Mouse (Mus musculus): ENCODE measurements around the gene Ccdc171. TPM values are rescaled to one million over a fixed set of nuclear protein-coding genes. Genes with fewer than 3 reads are reported as not detected.

The Ccdc171 gene
- polyA plus RNA-seq, 1 experiment, result 9.2 TPM

DNA sequence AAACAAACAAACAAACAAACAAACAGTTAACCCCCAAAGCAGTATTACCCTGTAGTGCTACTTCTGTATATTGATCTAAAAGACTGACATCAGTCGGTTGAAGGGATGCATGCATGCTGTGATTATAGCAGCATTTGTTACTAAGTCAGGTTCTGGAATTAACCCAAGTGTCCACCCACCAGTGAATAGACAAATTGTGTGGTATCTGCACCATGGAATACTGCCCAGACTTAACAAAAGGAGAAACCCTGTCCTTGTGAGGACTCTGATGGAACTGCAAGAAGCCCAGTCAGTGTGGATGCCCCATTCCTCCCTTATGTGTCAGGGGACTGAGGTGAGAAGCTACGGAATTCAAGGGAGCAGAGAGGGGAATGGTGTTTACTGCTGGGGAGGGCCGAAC is 336.4 kb downstream of the Ccdc171 start:
- no peak overlapping the region for H3K27ac ChIP-seq (ENCODE audit: insufficient read depth, low read length)
- H3K27me3 ChIP-seq (ENCODE audit: control insufficient read depth, insufficient read depth, low read length, poor library complexity, severe bottlenecking), result no peaks in the 10 kb centered on the region
- no peak for TF ChIP-seq EP300 (IDR thresholded peaks at IDR 0.05; ENCODE audit: insufficient read depth, low read depth, low read length)
- TF ChIP-seq POLR2A (IDR thresholded peaks at IDR 0.05; ENCODE audit: insufficient read depth, low read length), result no peak
- TF ChIP-seq CTCF (IDR thresholded peaks at IDR 0.05; ENCODE audit: low read depth, low read length), result no peak
- no peak overlapping the region for H3K4me3 ChIP-seq (ENCODE audit: low read depth, low read length)
- no peak overlapping the region for H3K9ac ChIP-seq (ENCODE audit: low read depth, poor library complexity, severe bottlenecking)
- no peaks in the 10 kb centered on the region for H3K4me1 ChIP-seq (ENCODE audit: control insufficient read depth, insufficient read depth, low read length)
- H3K36me3 ChIP-seq (ENCODE audit: control insufficient read depth, insufficient read depth, low read length, poor library complexity, severe bottlenecking), result no peaks in the 10 kb centered on the region
- H3K9me3 ChIP-seq (replicated peaks; ENCODE audit: control insufficient read depth, insufficient read depth, low read length, poor library complexity, severe bottlenecking), result no peaks in the 10 kb centered on the region

DNA sequence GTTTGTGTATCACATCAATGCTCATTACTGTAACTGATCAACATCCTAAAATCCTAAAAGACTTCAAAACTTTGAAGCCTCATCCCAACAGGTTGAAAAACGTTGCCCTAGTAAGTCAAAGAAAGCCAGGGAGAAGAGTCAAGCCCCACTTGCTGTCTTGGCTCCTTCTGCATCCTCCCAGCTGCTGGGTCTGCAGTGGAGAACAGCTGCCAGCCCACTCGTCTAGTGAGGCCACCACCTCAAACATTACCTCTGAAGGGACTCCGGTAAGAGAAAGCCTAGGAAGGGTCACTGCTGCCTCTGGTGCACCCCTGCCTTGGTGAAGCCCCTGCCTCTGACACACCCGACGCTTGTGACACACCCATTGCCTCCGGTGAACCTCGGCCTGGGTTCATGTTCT is 336.9 kb downstream of the Ccdc171 start:
- H3K27me3 ChIP-seq (ENCODE audit: control insufficient read depth, insufficient read depth, low read length, poor library complexity, severe bottlenecking), result no peaks in the 10 kb centered on the region
- no peaks in the 10 kb centered on the region for H3K4me1 ChIP-seq (ENCODE audit: control insufficient read depth, insufficient read depth, low read length)
- no peak overlapping the region for H3K9ac ChIP-seq (ENCODE audit: low read depth, poor library complexity, severe bottlenecking)
- no peak overlapping the region for H3K4me3 ChIP-seq (ENCODE audit: low read depth, low read length)
- TF ChIP-seq POLR2A (IDR thresholded peaks at IDR 0.05; ENCODE audit: insufficient read depth, low read length), result no peak
- TF ChIP-seq CTCF (IDR thresholded peaks at IDR 0.05; ENCODE audit: low read depth, low read length), result no peak
- TF ChIP-seq EP300 (IDR thresholded peaks at IDR 0.05; ENCODE audit: insufficient read depth, low read depth, low read length), result no peak
- no peaks in the 10 kb centered on the region for H3K36me3 ChIP-seq (ENCODE audit: control insufficient read depth, insufficient read depth, low read length, poor library complexity, severe bottlenecking)
- no peak overlapping the region for H3K27ac ChIP-seq (ENCODE audit: insufficient read depth, low read length)
- H3K9me3 ChIP-seq (replicated peaks; ENCODE audit: control insufficient read depth, insufficient read depth, low read length, poor library complexity, severe bottlenecking), result no peaks in the 10 kb centered on the region

DNA sequence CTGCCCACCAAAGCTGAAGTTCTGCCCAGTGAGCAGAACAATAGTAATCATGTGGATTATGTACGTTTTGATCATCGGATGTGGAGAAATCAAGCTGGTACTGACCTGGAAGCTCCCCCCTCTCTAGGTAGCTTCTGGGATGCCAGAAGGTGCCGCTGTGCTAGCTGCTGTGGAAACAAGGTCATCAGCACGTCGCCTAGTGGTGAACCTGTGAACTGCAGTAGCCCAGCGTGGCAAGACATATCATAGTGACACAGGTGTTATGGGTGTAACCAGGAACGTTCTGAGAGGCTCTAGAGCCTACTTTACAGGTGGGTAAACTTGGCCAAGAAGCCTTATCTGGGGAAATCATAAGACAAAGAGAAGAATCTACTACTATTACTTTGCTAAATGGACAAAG is 351.3 kb downstream of the Ccdc171 start:
- peak; percentile 84 for TF ChIP-seq CTCF (IDR thresholded peaks at IDR 0.05; ENCODE audit: low read depth, low read length)
- no peak for TF ChIP-seq EP300 (IDR thresholded peaks at IDR 0.05; ENCODE audit: insufficient read depth, low read depth, low read length)

DNA sequence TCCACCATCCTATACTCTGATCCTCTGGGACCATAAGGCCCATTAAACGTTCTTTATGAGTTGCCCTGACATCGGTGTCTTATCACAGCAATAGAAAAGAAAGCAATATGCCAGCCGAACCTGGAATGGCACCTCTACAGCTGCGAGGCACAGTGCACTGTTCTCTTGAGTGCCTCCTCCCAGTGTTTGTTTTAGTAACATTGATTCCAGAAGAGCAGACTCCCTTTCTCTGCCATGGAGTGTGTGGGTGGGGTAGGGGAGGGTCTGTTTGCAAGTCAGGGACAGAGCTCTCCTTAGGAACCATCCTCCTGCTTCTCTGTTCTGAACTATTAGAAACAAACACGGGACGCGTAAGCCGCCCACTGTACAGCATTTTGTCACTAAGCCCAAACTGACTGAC is 352.9 kb downstream of the Ccdc171 start:
- Histone ChIP-seq H3K9me3 (replicated peaks; ENCODE audit: control insufficient read depth, insufficient read depth, low read length, poor library complexity, severe bottlenecking) (no peaks in the 10 kb centered on the region), H3K27me3 (ENCODE audit: control insufficient read depth, insufficient read depth, low read length, poor library complexity, severe bottlenecking) (no peaks in the 10 kb centered on the region), H3K4me1 (ENCODE audit: control insufficient read depth, insufficient read depth, low read length) (peaks cover 6% of the 10 kb centered on the region), H3K4me3 (ENCODE audit: low read depth, low read length) (no peak overlapping the region), H3K9ac (ENCODE audit: low read depth, poor library complexity, severe bottlenecking) (no peak overlapping the region), H3K27ac (ENCODE audit: insufficient read depth, low read length) (no peak overlapping the region), H3K36me3 (ENCODE audit: control insufficient read depth, insufficient read depth, low read length, poor library complexity, severe bottlenecking) (no peaks in the 10 kb centered on the region)
- TF ChIP-seq CTCF (IDR thresholded peaks at IDR 0.05; ENCODE audit: low read depth, low read length) (no peak), EP300 (IDR thresholded peaks at IDR 0.05; ENCODE audit: insufficient read depth, low read depth, low read length) (no peak), POLR2A (IDR thresholded peaks at IDR 0.05; ENCODE audit: insufficient read depth, low read length) (no peak)

More for the DNA sequence above, 351.3 kb downstream of the Ccdc171 start:
- no peaks in the 10 kb centered on the region for H3K36me3 ChIP-seq (ENCODE audit: control insufficient read depth, insufficient read depth, low read length, poor library complexity, severe bottlenecking)
- no peaks in the 10 kb centered on the region for H3K9me3 ChIP-seq (replicated peaks; ENCODE audit: control insufficient read depth, insufficient read depth, low read length, poor library complexity, severe bottlenecking)
- H3K27ac ChIP-seq (ENCODE audit: insufficient read depth, low read length), result no peak overlapping the region
- H3K4me3 ChIP-seq (ENCODE audit: low read depth, low read length), result no peak overlapping the region
- no peaks in the 10 kb centered on the region for H3K27me3 ChIP-seq (ENCODE audit: control insufficient read depth, insufficient read depth, low read length, poor library complexity, severe bottlenecking)
- no peak overlapping the region for H3K9ac ChIP-seq (ENCODE audit: low read depth, poor library complexity, severe bottlenecking)
- H3K4me1 ChIP-seq (ENCODE audit: control insufficient read depth, insufficient read depth, low read length), result peaks cover 3% of the 10 kb centered on the region

DNA sequence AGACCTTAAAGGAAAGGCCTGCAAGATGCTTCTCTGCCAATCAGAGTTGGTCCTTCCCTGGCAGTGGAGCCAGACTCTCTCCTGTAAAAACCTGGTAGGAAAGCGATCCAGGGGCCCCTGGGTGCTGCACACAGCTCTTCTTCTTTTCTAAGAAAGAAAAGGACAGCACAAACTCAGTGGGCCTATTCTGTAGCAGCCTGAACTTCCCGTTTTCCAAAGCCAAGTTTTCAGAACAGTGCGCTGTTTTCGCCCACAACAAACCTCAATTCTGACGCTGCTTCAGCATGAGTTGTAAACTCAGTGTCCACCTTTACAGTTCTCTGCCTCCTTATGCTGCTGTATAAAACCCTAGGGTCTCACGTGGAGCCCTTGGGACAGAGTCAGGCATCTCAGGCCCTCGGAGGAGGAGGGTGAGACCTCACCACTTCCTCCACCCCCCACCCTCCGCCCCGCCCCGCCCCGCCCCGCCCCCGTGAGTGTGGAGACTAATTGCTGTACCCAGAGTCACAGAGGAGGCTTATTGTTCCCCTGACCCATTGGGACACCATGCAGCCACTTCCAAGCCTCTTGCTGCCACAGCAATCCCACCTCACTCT is 363.2 kb downstream of the Ccdc171 start:
- Histone ChIP-seq H3K9me3 (replicated peaks; ENCODE audit: control insufficient read depth, insufficient read depth, low read length, poor library complexity, severe bottlenecking) (no peaks in the 10 kb centered on the region), H3K36me3 (ENCODE audit: control insufficient read depth, insufficient read depth, low read length, poor library complexity, severe bottlenecking) (no peaks in the 10 kb centered on the region), H3K27me3 (ENCODE audit: control insufficient read depth, insufficient read depth, low read length, poor library complexity, severe bottlenecking) (peaks cover 2% of the 10 kb centered on the region; the same call in 1 of the 2 replicates), H3K4me3 (ENCODE audit: low read depth, low read length) (no peak overlapping the region), H3K9ac (ENCODE audit: low read depth, poor library complexity, severe bottlenecking) (no peak overlapping the region), H3K4me1 (ENCODE audit: control insufficient read depth, insufficient read depth, low read length) (no peaks in the 10 kb centered on the region), H3K27ac (ENCODE audit: insufficient read depth, low read length) (no peak overlapping the region)
- TF ChIP-seq POLR2A (IDR thresholded peaks at IDR 0.05; ENCODE audit: insufficient read depth, low read length) (no peak), EP300 (IDR thresholded peaks at IDR 0.05; ENCODE audit: insufficient read depth, low read depth, low read length) (no peak), CTCF (IDR thresholded peaks at IDR 0.05; ENCODE audit: low read depth, low read length) (no peak)

DNA sequence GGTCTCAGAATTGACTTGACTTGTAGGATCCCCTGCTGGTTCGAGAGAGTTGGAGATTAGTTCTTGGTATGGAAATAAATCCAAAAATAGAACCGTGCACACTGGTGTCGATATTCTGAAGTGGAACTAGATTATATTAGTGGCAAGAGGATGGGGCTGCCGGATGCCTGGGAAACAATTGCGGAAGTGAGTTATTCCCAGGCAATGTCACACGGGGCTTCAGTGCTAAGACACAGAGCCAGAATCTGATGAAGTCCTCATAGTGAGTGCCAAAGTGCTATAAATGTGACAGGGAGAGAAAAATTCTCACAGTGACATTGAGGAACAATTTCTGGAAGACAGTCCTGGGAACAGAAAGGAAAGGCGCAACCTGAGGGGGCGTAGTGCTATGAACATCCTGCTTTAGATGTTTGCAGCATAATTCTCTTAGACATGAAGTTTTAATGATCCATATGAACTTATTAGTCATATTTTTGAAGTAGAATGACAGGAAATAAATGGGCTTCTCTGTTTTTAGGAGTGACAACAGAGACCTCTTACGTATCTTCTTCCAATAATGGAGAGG is 376.8 kb downstream of the Ccdc171 start:
- no peaks in the 10 kb centered on the region for H3K4me1 ChIP-seq (ENCODE audit: control insufficient read depth, insufficient read depth, low read length)
- no peaks in the 10 kb centered on the region for H3K27me3 ChIP-seq (ENCODE audit: control insufficient read depth, insufficient read depth, low read length, poor library complexity, severe bottlenecking)
- no peaks in the 10 kb centered on the region for H3K9me3 ChIP-seq (replicated peaks; ENCODE audit: control insufficient read depth, insufficient read depth, low read length, poor library complexity, severe bottlenecking)
- no peaks in the 10 kb centered on the region for H3K36me3 ChIP-seq (ENCODE audit: control insufficient read depth, insufficient read depth, low read length, poor library complexity, severe bottlenecking)
- H3K4me3 ChIP-seq (ENCODE audit: low read depth, low read length), result no peak overlapping the region
- no peak overlapping the region for H3K27ac ChIP-seq (ENCODE audit: insufficient read depth, low read length)
- no peak for TF ChIP-seq EP300 (IDR thresholded peaks at IDR 0.05; ENCODE audit: insufficient read depth, low read depth, low read length)
- no peak for TF ChIP-seq POLR2A (IDR thresholded peaks at IDR 0.05; ENCODE audit: insufficient read depth, low read length)
- TF ChIP-seq CTCF (IDR thresholded peaks at IDR 0.05; ENCODE audit: low read depth, low read length), result no peak
- H3K9ac ChIP-seq (ENCODE audit: low read depth, poor library complexity, severe bottlenecking), result no peak overlapping the region

Other genes with a start within 250 kb of the Ccdc171 start
- gene Ttc39b, start 201.3 kb upstream of the Ccdc171 start, polyA plus RNA-seq (2011; ENCODE audit: insufficient read depth, insufficient read length, low read depth, missing spikeins), result 36.8 and 48.9 TPM in 2 replicates
- 48.6 and 52.3 TPM in 2 replicates for gene Snapc3, start 107.8 kb upstream of the Ccdc171 start, polyA plus RNA-seq (2011; ENCODE audit: insufficient read depth, insufficient read length, low read depth, missing spikeins)
- 434 and 464 TPM in 2 replicates for gene Psip1, start 39.1 kb upstream of the Ccdc171 start, polyA plus RNA-seq (2011; ENCODE audit: insufficient read depth, insufficient read length, low read depth, missing spikeins)